Mouse (Mus musculus): ENCODE measurements around the gene Rho.

Rho gene

GRCm38 (mm10) chr6:115931639-115932038 lies at the start of gene Rho:
Rho (plus strand) TSS chr6:115931748.
- no peak for DNase-seq (ENCODE audit: low read depth)

GRCm38 (mm10) chr6:115884018-115884417 lies 47.5 kb upstream of the Rho start:
- DNase-seq (ENCODE audit: low read depth): no peak

GRCm38 (mm10) chr6:115886894-115887293 lies 44.7 kb upstream of the Rho start:
- DNase-seq (ENCODE audit: low read depth): no peak

- DNase-seq (ENCODE audit: low read depth): no peak
These were observed 43.3 kb upstream of the Rho start for GRCm38 (mm10) chr6:115888296-115888695.

GRCm38 (mm10) chr6:115890601-115891000 lies 40.9 kb upstream of the Rho start:
- no peak for DNase-seq (ENCODE audit: low read depth)

GRCm38 (mm10) chr6:115891061-115891460 lies 40.5 kb upstream of the Rho start:
- DNase-seq (ENCODE audit: low read depth): no peak

GRCm38 (mm10) chr6:115891497-115892061 lies 40.0 kb upstream of the Rho start:
- no peak for DNase-seq (ENCODE audit: low read depth)

- DNase-seq (ENCODE audit: low read depth): no peak
These were observed 39.2 kb upstream of the Rho start for GRCm38 (mm10) chr6:115892363-115892762.

- no peak for DNase-seq (ENCODE audit: low read depth)
These were observed 35.2 kb upstream of the Rho start for GRCm38 (mm10) chr6:115896346-115896745.

- no peak for DNase-seq (ENCODE audit: low read depth)
These were observed 34.4 kb upstream of the Rho start for GRCm38 (mm10) chr6:115897117-115897516.

- no peak for DNase-seq (ENCODE audit: low read depth)
These were observed 33.5 kb upstream of the Rho start for GRCm38 (mm10) chr6:115897926-115898520.

- DNase-seq (ENCODE audit: low read depth): no peak
These were observed 30.5 kb upstream of the Rho start for GRCm38 (mm10) chr6:115901062-115901461.

GRCm38 (mm10) chr6:115901489-115901931 lies 30.0 kb upstream of the Rho start:
- no peak for DNase-seq (ENCODE audit: low read depth)

GRCm38 (mm10) chr6:115902545-115902944 lies 29.0 kb upstream of the Rho start:
- DNase-seq (ENCODE audit: low read depth): no peak

GRCm38 (mm10) chr6:115905568-115905967 lies 26.0 kb upstream of the Rho start:
- DNase-seq (ENCODE audit: low read depth): no peak

GRCm38 (mm10) chr6:115906455-115906854 lies 25.1 kb upstream of the Rho start:
- DNase-seq (ENCODE audit: low read depth): no peak

GRCm38 (mm10) chr6:115906871-115907270 lies 24.7 kb upstream of the Rho start:
- DNase-seq (ENCODE audit: low read depth): no peak

- DNase-seq (ENCODE audit: low read depth): no peak
These were observed 23.0 kb upstream of the Rho start for GRCm38 (mm10) chr6:115908421-115908982.

- DNase-seq (ENCODE audit: low read depth): no peak
These were observed 22.5 kb upstream of the Rho start for GRCm38 (mm10) chr6:115909052-115909451.

GRCm38 (mm10) chr6:115909940-115910339 lies 21.6 kb upstream of the Rho start:
- DNase-seq (ENCODE audit: low read depth): no peak

- no peak for DNase-seq (ENCODE audit: low read depth)
These were observed 19.8 kb upstream of the Rho start for GRCm38 (mm10) chr6:115911763-115912162.

- DNase-seq (ENCODE audit: low read depth): no peak
These were observed 18.1 kb upstream of the Rho start for GRCm38 (mm10) chr6:115913482-115913881.

- no peak for DNase-seq (ENCODE audit: low read depth)
These were observed 16.9 kb upstream of the Rho start for GRCm38 (mm10) chr6:115914511-115915202.
